ENCODE assay signal across 23 mouse cellular contexts in genomic region chr3:104812254-104812653, GRCm38 (mm10). TPM values are rescaled to one million over a fixed set of nuclear protein-coding genes. Genes with fewer than 3 reads are reported as not detected.
A peak's percentile ranks its signal among the peaks of the same experiment; 100 is the strongest.
DNase-seq lines count a peak whose midpoint lies in the region; ATAC-seq and TF ChIP-seq lines count a peak whose summit lies in the region.
"Had no signal": no experiment of that assay in that cellular context is flagged by ENCODE, and none has a peak within 500 bp of the region (broad histone marks: within the 10 kb centered on the region; RNA-seq: fewer than 3 reads in every experiment).

No protein-coding gene starts in this region.

- no peaks in the 10 kb centered on the region for H3K9me3 ChIP-seq in heart, embryonic 10.5 days
- no peaks in the 10 kb centered on the region for H3K9me3 ChIP-seq in CH12.LX (replicated peaks; ENCODE audit: low read length)
- H3K9me3 ChIP-seq in hindbrain, embryonic 12.5 days (replicated peaks) = no peaks in the 10 kb centered on the region
- H3K9me3 ChIP-seq: embryonic facial prominence, embryonic 12.5 days; forebrain, embryonic 13.5 days; G1E; heart, embryonic 15.5 days; intestine, embryonic 15.5 days had no signal

- H3K36me3 ChIP-seq in heart, embryonic 10.5 days = peaks cover 27% of the 10 kb centered on the region
- H3K36me3 ChIP-seq in CH12.LX (replicated peaks in 1 of 2; ENCODE audit: control insufficient read depth in 1 of 2, insufficient read depth in 1 of 2, low read length in 1 of 2) = peaks cover 0 to 13% of the 10 kb centered on the region in 2 experiments
- H3K36me3 ChIP-seq in hindbrain, embryonic 12.5 days = no peaks in the 10 kb centered on the region
- H3K36me3 ChIP-seq: embryonic facial prominence, embryonic 12.5 days; heart, embryonic 15.5 days; intestine, embryonic 15.5 days had no signal

- TF ChIP-seq CTCF in CH12.LX (conservative IDR thresholded peaks at IDR 0.05 in 1 of 2, IDR thresholded peaks at IDR 0.05 in 1 of 2; ENCODE audit: low read depth in 2 of 2, low read length in 2 of 2) = no peak

- dilution Hi-C loops in CH12.LX (cut with MboI; ENCODE audit: extremely low pct_ligation_motif_present, extremely low pct_unique_long_range_greater_than_20kb, low sequenced_read_pairs) = no loop called here

- WGBS in heart, embryonic 10.5 days = 82% methylated on average over 4 of the region's 4 CpGs
- 89% methylated on average over 4 of the region's 4 CpGs for WGBS in hindbrain, embryonic 12.5 days

- no peak for TF ChIP-seq RAD21 in CH12.LX (IDR thresholded peaks at IDR 0.05; ENCODE audit: low read depth, low read length)

- H3K9ac ChIP-seq in CH12.LX (ENCODE audit: insufficient read depth, low read depth) = peak overlapping the region; percentile 53; the same call in 1 of the 2 replicates
- no peak overlapping the region for H3K9ac ChIP-seq in hindbrain, embryonic 12.5 days
- H3K9ac ChIP-seq: embryonic facial prominence, embryonic 12.5 days; forebrain, embryonic 13.5 days; forebrain, postnatal 0 days; heart, embryonic 15.5 days; hindbrain, embryonic 14.5 days; intestine, embryonic 15.5 days had no signal

- H3K79me2 ChIP-seq in CH12.LX (replicated peaks; ENCODE audit: control insufficient read depth, extremely low read depth, insufficient read depth, poor library complexity, severe bottlenecking) = no peaks in the 10 kb centered on the region

- H3K4me2 ChIP-seq in CH12.LX (ENCODE audit: insufficient read depth, low read depth, poor library complexity, severe bottlenecking) = peak overlapping the region; percentile 95
- H3K4me2 ChIP-seq in hindbrain, embryonic 12.5 days (replicated peaks) = no peak overlapping the region
- H3K4me2 ChIP-seq: embryonic facial prominence, embryonic 12.5 days; forebrain, embryonic 13.5 days; heart, embryonic 15.5 days; hindbrain, embryonic 14.5 days; intestine, embryonic 15.5 days had no signal

- peak; percentile 45 for DNase-seq in heart, embryonic 10.5 days (ENCODE audit: low spot score)
- DNase-seq in heart, adult 9 months (ENCODE audit: low spot score in 2 of 2) = no peak
- peak; percentile 47 for DNase-seq in CH12.LX (ENCODE audit: extremely low read depth)
- DNase-seq in ES-CJ7 (ENCODE audit: low read depth, low spot score) = peak; percentile 46
- no peak for DNase-seq in left cerebral cortex, adult 9 months (ENCODE audit: low spot score in 2 of 2)
- no peak for DNase-seq in adrenal gland, adult 2 months
- DNase-seq: adrenal gland, postnatal 25 days; cerebellum, adult 18-20 months; cerebellum, postnatal 10 days; forebrain, postnatal 0 days; gastrocnemius, adult 2 months; heart, postnatal 14 days; kidney, adult 18-20 months had no signal

- in situ Hi-C loops in CH12.LX (cut with MboI; ENCODE audit: low pct_ligation_motif_present, low pct_unique_long_range_greater_than_20kb, low sequenced_read_pairs) = no loop called here

- no peak overlapping the region for H3K4me3 ChIP-seq in heart, embryonic 10.5 days
- peak overlapping the region in 1 of 3 experiments; percentile 11 for H3K4me3 ChIP-seq in CH12.LX (replicated peaks in 1 of 3; ENCODE audit: low read depth in 2 of 3, low read length in 2 of 3, poor library complexity in 1 of 3)
- no peak overlapping the region for H3K4me3 ChIP-seq in hindbrain, embryonic 12.5 days
- H3K4me3 ChIP-seq: embryonic facial prominence, embryonic 12.5 days; forebrain, embryonic 13.5 days; gastrocnemius, adult 2 months; heart, embryonic 15.5 days; intestine, embryonic 15.5 days had no signal

- peaks cover 22% of the 10 kb centered on the region for H3K4me1 ChIP-seq in heart, embryonic 10.5 days
- peaks cover 14 to 30% of the 10 kb centered on the region in 2 experiments for H3K4me1 ChIP-seq in CH12.LX (ENCODE audit: control insufficient read depth in 1 of 2, insufficient read depth in 2 of 2)
- H3K4me1 ChIP-seq in hindbrain, embryonic 12.5 days = peaks cover 8% of the 10 kb centered on the region; the same call in 1 of the 2 replicates

- peak; percentile 58 for ATAC-seq in granulocyte monocyte progenitor cell, adult 5-6 weeks (replicated peaks; ENCODE audit: poor library complexity, severe bottlenecking)
- ATAC-seq in hindbrain, embryonic 12.5 days (ENCODE audit: low FRiP score) = no peak
- ATAC-seq: activated CD4-positive, CD25-positive, alpha-beta regulatory T cell, adult 4 months; forebrain, embryonic 13.5 days; forebrain, postnatal 0 days had no signal

- TF ChIP-seq POLR2A in CH12.LX (IDR thresholded peaks at IDR 0.05; ENCODE audit: low read depth, low read length) = peak; percentile 43

- H3K27me3 ChIP-seq in heart, embryonic 10.5 days (ENCODE audit: insufficient read depth, poor library complexity, severe bottlenecking) = no peaks in the 10 kb centered on the region
- no peaks in the 10 kb centered on the region for H3K27me3 ChIP-seq in CH12.LX (replicated peaks)
- H3K27me3 ChIP-seq in hindbrain, embryonic 12.5 days = no peaks in the 10 kb centered on the region
- H3K27me3 ChIP-seq: embryonic facial prominence, embryonic 12.5 days; forebrain, embryonic 13.5 days; heart, embryonic 15.5 days; intestine, embryonic 15.5 days had no signal

- H3K27ac ChIP-seq in heart, embryonic 10.5 days = no peak overlapping the region
- H3K27ac ChIP-seq in CH12.LX (ENCODE audit: insufficient read depth, low read depth) = no peak overlapping the region; the same call in 1 of the 2 replicates
- no peak overlapping the region for H3K27ac ChIP-seq in hindbrain, embryonic 12.5 days
- H3K27ac ChIP-seq: embryonic facial prominence, embryonic 12.5 days; forebrain, embryonic 13.5 days; gastrocnemius, adult 2 months; heart, embryonic 15.5 days; hindbrain, embryonic 14.5 days; intestine, embryonic 15.5 days had no signal

- peak; percentile 49; the same call in 1 of the 2 replicates for TF ChIP-seq EP300 in CH12.LX (IDR thresholded peaks at IDR 0.05; ENCODE audit: low read length)

TF ChIP-seq in CH12.LX, 34 proteins besides CTCF, POLR2A, EP300 and RAD21 (continues in another document):
- TF ChIP-seq ZMIZ1 (IDR thresholded peaks at IDR 0.05; ENCODE audit: low read depth, low read length) = no peak
- TF ChIP-seq JUN (IDR thresholded peaks at IDR 0.05; ENCODE audit: insufficient read depth, low read depth, low read length) = no peak
- TF ChIP-seq MXI1 (IDR thresholded peaks at IDR 0.05; ENCODE audit: low read depth, low read length) = no peak

RNA-seq across cellular contexts. Expression of gene Mov10, which starts 6.1 kb away (rescaled TPM):
- polyA plus RNA-seq in heart, embryonic 10.5 days (2016; fragmentation: Nextera tagmentation; extraction: Ambion mirVana) = 42.2 and 54.0 TPM in 2 replicates
- total RNA-seq in CH12.LX (2012; rRNA removed) = 15.2 and 18.4 TPM in 2 replicates
- total RNA-seq in CH12.LX (2014; rRNA removed) = 7.2 and 7.9 TPM in 2 replicates
- 28.0 and 31.9 TPM in 2 replicates for polyA plus RNA-seq in CH12.LX (2012; ENCODE audit: insufficient read length, low read depth)
- 12.2 and 13.9 TPM in 2 replicates for total RNA-seq in granulocyte monocyte progenitor cell, adult 5-6 weeks (2014; fragmentation: Nextera tagmentation)
- total RNA-seq in granulocyte monocyte progenitor cell, adult 5-6 weeks (2017) = 2.4 TPM in 2 replicates
- 10 to 100 TPM; 16.7 to 18.9 TPM for total RNA-seq in adrenal gland, adult 2 months (2021)
- 13.2 and 15.3 TPM in 2 replicates for polyA plus RNA-seq in adrenal gland, adult 2 months (2012; rRNA removed)
- 27.1 and 38.0 TPM in 2 replicates for polyA plus RNA-seq in hindbrain, embryonic 12.5 days (2016; fragmentation: Nextera tagmentation; extraction: Ambion mirVana)

RNA-seq across cellular contexts. Expression of gene Rhoc, which starts 24.1 kb away (rescaled TPM):
- polyA plus RNA-seq in heart, embryonic 10.5 days (2016; fragmentation: Nextera tagmentation; extraction: Ambion mirVana) = 243 and 267 TPM in 2 replicates
- total RNA-seq in CH12.LX (2012; rRNA removed) (6.2 and 8.3 TPM in 2 replicates), CH12.LX (2014; rRNA removed) (1.2 and 1.4 TPM in 2 replicates)
- polyA plus RNA-seq in CH12.LX (2012; ENCODE audit: insufficient read length, low read depth) = 7.9 and 8.0 TPM in 2 replicates
- total RNA-seq in granulocyte monocyte progenitor cell, adult 5-6 weeks (2014; fragmentation: Nextera tagmentation) = not detected in 2 replicates
- not detected in 2 replicates for total RNA-seq in granulocyte monocyte progenitor cell, adult 5-6 weeks (2017)
- 100 to 1,000 TPM; 128 to 132 TPM for total RNA-seq in adrenal gland, adult 2 months (2021)
- 61.3 and 69.7 TPM in 2 replicates for polyA plus RNA-seq in adrenal gland, adult 2 months (2012; rRNA removed)
- 112 and 121 TPM in 2 replicates for polyA plus RNA-seq in hindbrain, embryonic 12.5 days (2016; fragmentation: Nextera tagmentation; extraction: Ambion mirVana)

RNA-seq across cellular contexts. Expression of gene Fam19a3, which starts 30.6 kb away (rescaled TPM):
- 0.70 and 1.4 TPM in 2 replicates for polyA plus RNA-seq in heart, embryonic 10.5 days (2016; fragmentation: Nextera tagmentation; extraction: Ambion mirVana)
- total RNA-seq in CH12.LX (2012; rRNA removed) (0.04 and 0.08 TPM in 2 replicates), CH12.LX (2014; rRNA removed) (not detected in 2 replicates)
- 0.07 and 0.16 TPM in 2 replicates for polyA plus RNA-seq in CH12.LX (2012; ENCODE audit: insufficient read length, low read depth)
- not detected in 2 replicates for total RNA-seq in granulocyte monocyte progenitor cell, adult 5-6 weeks (2014; fragmentation: Nextera tagmentation)
- not detected in 2 replicates for total RNA-seq in granulocyte monocyte progenitor cell, adult 5-6 weeks (2017)
- total RNA-seq in adrenal gland, adult 2 months (2021) = 1 to 10 TPM in 1 of 2 experiments, under 1 TPM in 1; 0.43 to 1.3 TPM
- polyA plus RNA-seq in adrenal gland, adult 2 months (2012; rRNA removed) = 0.46 and 2.1 TPM in 2 replicates
- 0.06 TPM in 1 of 2 replicates, not detected in the other for polyA plus RNA-seq in hindbrain, embryonic 12.5 days (2016; fragmentation: Nextera tagmentation; extraction: Ambion mirVana)
- total RNA-seq: hematopoietic stem cell, adult 5-6 weeks had no signal
- polyA plus RNA-seq: G1E had no signal

RNA-seq across cellular contexts. Expression of gene Ppm1j, which starts 31.4 kb away (rescaled TPM):
- 19.9 and 44.8 TPM in 2 replicates for polyA plus RNA-seq in heart, embryonic 10.5 days (2016; fragmentation: Nextera tagmentation; extraction: Ambion mirVana)
- total RNA-seq in CH12.LX (2012; rRNA removed) = 4.2 and 6.4 TPM in 2 replicates
- 2.1 and 2.7 TPM in 2 replicates for total RNA-seq in CH12.LX (2014; rRNA removed)
- 6.4 and 6.5 TPM in 2 replicates for polyA plus RNA-seq in CH12.LX (2012; ENCODE audit: insufficient read length, low read depth)
- not detected in 2 replicates for total RNA-seq in granulocyte monocyte progenitor cell, adult 5-6 weeks (2014; fragmentation: Nextera tagmentation)
- total RNA-seq in granulocyte monocyte progenitor cell, adult 5-6 weeks (2017) = not detected in 2 replicates
- total RNA-seq in adrenal gland, adult 2 months (2021) = 10 to 100 TPM in 1 of 2 experiments, 1 to 10 TPM in 1; 5.0 to 13.1 TPM
- polyA plus RNA-seq in adrenal gland, adult 2 months (2012; rRNA removed) = 11.6 and 12.2 TPM in 2 replicates
- 1.4 and 2.0 TPM in 2 replicates for polyA plus RNA-seq in hindbrain, embryonic 12.5 days (2016; fragmentation: Nextera tagmentation; extraction: Ambion mirVana)
- total RNA-seq: G1E; hematopoietic stem cell, adult 5-6 weeks had no signal

RNA-seq across cellular contexts. Expression of gene St7l, which starts 51.6 kb away (rescaled TPM):
- 27.0 and 32.2 TPM in 2 replicates for polyA plus RNA-seq in heart, embryonic 10.5 days (2016; fragmentation: Nextera tagmentation; extraction: Ambion mirVana)
- 10.3 and 10.4 TPM in 2 replicates for total RNA-seq in CH12.LX (2012; rRNA removed)
- 13.1 and 14.1 TPM in 2 replicates for total RNA-seq in CH12.LX (2014; rRNA removed)
- 6.8 and 8.1 TPM in 2 replicates for polyA plus RNA-seq in CH12.LX (2012; ENCODE audit: insufficient read length, low read depth)
- total RNA-seq in granulocyte monocyte progenitor cell, adult 5-6 weeks (2014; fragmentation: Nextera tagmentation) = 19.7 and 27.5 TPM in 2 replicates
- total RNA-seq in granulocyte monocyte progenitor cell, adult 5-6 weeks (2017) = 18.4 and 30.3 TPM in 2 replicates
- 10 to 100 TPM; 54.0 to 59.4 TPM for total RNA-seq in adrenal gland, adult 2 months (2021)
- 8.3 and 9.6 TPM in 2 replicates for polyA plus RNA-seq in adrenal gland, adult 2 months (2012; rRNA removed)
- polyA plus RNA-seq in hindbrain, embryonic 12.5 days (2016; fragmentation: Nextera tagmentation; extraction: Ambion mirVana) = 38.3 and 42.5 TPM in 2 replicates

Comparison
In these comparisons a context has a peak if more than half of its experiments do, and no peak if none do; other contexts are left out.
1. DNase-seq: peak in heart, embryonic 10.5 days (single experiment), CH12.LX (single experiment) and ES-CJ7 (single experiment); none in heart, adult 9 months (0 of 2), left cerebral cortex, adult 9 months (0 of 2) and adrenal gland, adult 2 months (single experiment).